Mouse (Mus musculus) CH12.LX (cell line): Measurements from ENCODE around the gene Lpar3. TPM values are rescaled to one million over a fixed set of nuclear protein-coding genes. Genes with fewer than 3 reads are reported as not detected.

Source experiments
- DNase-seq: peaks from one replicate; pipeline ENCODE4 v3.0.0-alpha.2; 2013; ENCODE audit errors: extremely low read depth
- H3K27ac ChIP-seq: 2 replicates; pipeline ENCODE4 v1.5.1; 2012; ENCODE audit warnings: low read depth, mild to moderate bottlenecking, control low read depth, moderate library complexity; ENCODE audit not compliant: insufficient read depth
- H3K27me3 ChIP-seq: replicated peaks from 2 replicates; pipeline ENCODE3; 2012; ENCODE audit warnings: inconsistent platforms
- H3K36me3 ChIP-seq, 2 experiments: replicated peaks in 1 of 2; 2 replicates each; pipeline versions ENCODE3 to v1.6.1; 2012; ENCODE audit warnings: inconsistent platforms in 1 of 2, low read length in 1 of 2, mild to moderate bottlenecking in 1 of 2, mixed read lengths in 1 of 2, moderate library complexity in 1 of 2; ENCODE audit not compliant: control insufficient read depth in 1 of 2, insufficient read depth in 1 of 2
- H3K4me1 ChIP-seq, 2 experiments: 2 replicates each; pipeline ENCODE4 v1.6.1; 2012; ENCODE audit warnings: inconsistent platforms in 1 of 2, moderate library complexity in 1 of 2; ENCODE audit not compliant: insufficient read depth in 2 of 2, control insufficient read depth in 1 of 2
- H3K4me2 ChIP-seq: 2 replicates; pipeline ENCODE4 v1.6.1; 2012; ENCODE audit warnings: low read depth, mild to moderate bottlenecking, control low read depth; ENCODE audit not compliant: poor library complexity, insufficient read depth, severe bottlenecking
- H3K4me3 ChIP-seq, 3 experiments: fragments of 150-350 bp in 1 of 3; sonication (generic) in 1 of 3; replicated peaks in 1 of 3; 2 replicates each; pipeline versions ENCODE3 to v1.5.1; 2011 to 2012; ENCODE audit warnings: low read depth in 2 of 3, low read length in 2 of 3, mild to moderate bottlenecking in 2 of 3, moderate library complexity in 2 of 3, control low read depth in 1 of 3, improper control_type of control experiment in 1 of 3, inconsistent platforms in 1 of 3, mixed read lengths in 1 of 3; ENCODE audit not compliant: poor library complexity in 1 of 3
- H3K79me2 ChIP-seq: replicated peaks from 2 replicates; pipeline ENCODE4 v1.6.1; 2012; ENCODE audit warnings: mild to moderate bottlenecking, moderate library complexity; ENCODE audit not compliant: control insufficient read depth, poor library complexity, insufficient read depth, severe bottlenecking; ENCODE audit errors: extremely low read depth
- H3K9ac ChIP-seq: 2 replicates; pipeline ENCODE4 v1.6.1; 2012; ENCODE audit warnings: low read depth, mild to moderate bottlenecking, control low read depth, moderate library complexity; ENCODE audit not compliant: insufficient read depth
- H3K9me3 ChIP-seq: replicated peaks from 2 replicates; pipeline ENCODE3; 2012; ENCODE audit warnings: low read length, inconsistent platforms, mixed read lengths
- CHD1 ChIP-seq: IDR thresholded peaks from 2 replicates; pipeline ENCODE4 v1.6.1; 2012; ENCODE audit warnings: low read depth, low read length, improper control_type of control experiment, inconsistent platforms
- IRF4 ChIP-seq: IDR thresholded peaks from 2 replicates; pipeline ENCODE4 v1.6.1; 2014; ENCODE audit warnings: low read depth, mild to moderate bottlenecking, inconsistent platforms, low read length, improper control_type of control experiment
- JUND ChIP-seq: conservative IDR thresholded peaks from 2 replicates; pipeline ENCODE4 v1.6.1; 2011; ENCODE audit warnings: low read depth, low read length, improper control_type of control experiment
- MYC ChIP-seq: IDR thresholded peaks from 2 replicates; pipeline ENCODE4 v1.6.1; 2011; ENCODE audit warnings: low read depth, mild to moderate bottlenecking, improper control_type of control experiment, low read length
- NELFE ChIP-seq: IDR thresholded peaks from 2 replicates; pipeline ENCODE4 v1.6.1; 2011; ENCODE audit warnings: low read depth, low read length, improper control_type of control experiment
- NRF1 ChIP-seq: IDR thresholded peaks from 2 replicates; pipeline ENCODE4 v1.6.1; 2014; ENCODE audit warnings: low read depth, mild to moderate bottlenecking, inconsistent platforms, low read length, improper control_type of control experiment, moderate library complexity
- RCOR1 ChIP-seq: conservative IDR thresholded peaks from 2 replicates; pipeline ENCODE4 v1.6.1; 2012; ENCODE audit warnings: low read depth, mild to moderate bottlenecking, inconsistent platforms, low read length, improper control_type of control experiment
- SIN3A ChIP-seq: IDR thresholded peaks from 2 replicates; pipeline ENCODE4 v1.6.1; 2012; ENCODE audit warnings: low read length, improper control_type of control experiment, inconsistent platforms
- SMC3 ChIP-seq: IDR thresholded peaks from 2 replicates; pipeline ENCODE4 v1.6.1; 2011; ENCODE audit warnings: low read depth, low read length, improper control_type of control experiment
- TCF12 ChIP-seq: IDR thresholded peaks from 2 replicates; pipeline ENCODE4 v1.6.1; 2014; ENCODE audit warnings: low read depth, mild to moderate bottlenecking, inconsistent platforms, low read length, improper control_type of control experiment
- UBTF ChIP-seq: IDR thresholded peaks from 2 replicates; pipeline ENCODE4 v1.6.1; 2012; ENCODE audit warnings: low read depth, mild to moderate bottlenecking, inconsistent platforms, low read length, improper control_type of control experiment, moderate library complexity
- USF1 ChIP-seq: IDR thresholded peaks from 2 replicates; pipeline ENCODE4 v1.6.1; 2014; ENCODE audit warnings: low read depth, mild to moderate bottlenecking, inconsistent platforms, low read length, improper control_type of control experiment
- ZC3H11A ChIP-seq: IDR thresholded peaks from 2 replicates; pipeline ENCODE4 v1.6.1; 2012; ENCODE audit warnings: low read depth, mild to moderate bottlenecking, inconsistent platforms, low read length, improper control_type of control experiment
- ZMIZ1 ChIP-seq: IDR thresholded peaks from 2 replicates; pipeline ENCODE4 v1.6.1; 2012; ENCODE audit warnings: low read depth, mild to moderate bottlenecking, inconsistent platforms, low read length, improper control_type of control experiment
- dilution Hi-C: fragments of 300-500 bp; cut with MboI; formaldehyde crosslinking; loops from 2 replicates; pipeline ENCODE4 v1.14.3; 2020; ENCODE audit warnings: low sequenced_read_pairs; ENCODE audit not compliant: extremely low pct_unique_long_range_greater_than_20kb, extremely low pct_ligation_motif_present
- in situ Hi-C: fragments of 300-500 bp; cut with MboI; formaldehyde crosslinking; loops from 3 replicates; pipeline ENCODE4 v1.14.3; 2019; ENCODE audit warnings: low sequenced_read_pairs, low pct_ligation_motif_present, low pct_unique_long_range_greater_than_20kb, mixed read lengths
- polyA plus RNA-seq: library from polyadenylated mRNA; unstranded; fragments of >175 nt; gene quantifications from 2 replicates; pipeline ENCODE4 v1.2.1, GENCODE M21; 2012; ENCODE audit warnings: low read depth; ENCODE audit not compliant: insufficient read length
- total RNA-seq, 2 experiments: library from RNA; depleted of rRNA; stranded (reverse); fragments of 300-350 nt in 1 of 2; fragments of >200 nt in 1 of 2; gene quantifications; 2 replicates each; pipeline ENCODE4 v1.2.3; 2012 to 2014

Lpar3 gene
- total and polyA plus RNA-seq, 3 experiments = not detected

DNA sequence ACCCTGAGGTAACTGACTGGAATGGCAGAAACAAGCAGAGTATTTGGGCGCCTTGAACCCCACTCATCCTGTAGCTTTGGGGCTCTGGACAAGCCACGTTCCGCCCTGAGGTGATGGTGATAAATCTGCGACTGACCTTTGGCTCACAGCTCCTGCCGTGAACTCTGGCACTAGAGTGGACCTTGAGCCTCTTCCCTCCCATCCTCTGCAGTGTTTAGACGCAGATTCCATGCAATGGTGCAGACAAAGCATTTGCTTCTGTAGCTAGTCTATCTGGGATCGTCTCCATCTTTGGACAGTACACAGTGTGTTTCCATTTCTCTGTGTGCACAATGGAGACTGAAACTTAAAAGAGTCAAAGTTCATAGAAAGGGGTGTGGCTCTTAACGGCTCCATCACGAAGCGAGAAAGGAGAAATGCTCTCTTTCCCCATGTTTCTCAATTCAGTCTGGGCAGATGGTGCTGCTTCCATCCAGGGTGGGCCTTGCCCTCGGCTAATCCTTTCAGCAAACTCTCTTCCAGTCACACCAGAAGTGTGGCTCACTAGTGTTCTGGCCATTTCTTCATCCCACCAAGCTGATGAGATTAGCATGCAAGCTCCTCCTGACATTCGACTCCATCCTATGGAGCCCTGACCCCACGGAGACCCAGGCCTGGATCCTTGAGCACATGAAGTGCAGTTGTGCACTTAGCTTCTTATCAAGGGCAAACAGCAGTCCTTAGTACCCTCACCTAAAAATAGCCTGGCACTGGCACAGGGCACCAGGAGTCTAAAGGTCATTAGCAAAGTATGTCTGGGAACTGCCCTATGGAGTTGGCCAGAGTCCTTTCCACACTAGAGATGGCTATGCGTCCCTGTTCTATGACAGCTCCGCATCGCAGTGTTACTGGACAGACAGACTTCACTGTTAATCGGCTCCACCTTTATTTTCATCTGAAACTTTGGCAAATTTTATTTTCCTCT, 23.7 kb upstream of the Lpar3 start:
- no peak overlapping the region for H3K9ac ChIP-seq
- DNase-seq = no peak
- H3K9me3 ChIP-seq = no peaks in the 10 kb centered on the region
- H3K27me3 ChIP-seq = no peaks in the 10 kb centered on the region
- no peak overlapping the region for H3K4me3 ChIP-seq
- H3K36me3 ChIP-seq = peaks cover 18 to 46% of the 10 kb centered on the region in 2 experiments
- TF ChIP-seq ZC3H11A (no peak), MYC (no peak), NRF1 (no peak), IRF4 (no peak), TCF12 (no peak), CHD1 (no peak), RCOR1 (no peak), ZMIZ1 (no peak), SIN3A (no peak), UBTF (no peak)
- dilution Hi-C loops (loop anchor here (25.0 kb wide), 1 partner anchor 90 kb away; no protein-coding TSS in a partner anchor), in situ Hi-C loops (loop anchor here (25.0 kb wide), 1 partner anchor 740 kb away; no protein-coding TSS in a partner anchor)
- H3K4me1 ChIP-seq = peaks cover 2 to 5% of the 10 kb centered on the region in 2 experiments; a peak in 1 of 4 replicates
- no peak overlapping the region for H3K27ac ChIP-seq
- H3K79me2 ChIP-seq = no peaks in the 10 kb centered on the region
- no peak overlapping the region for H3K4me2 ChIP-seq

DNA sequence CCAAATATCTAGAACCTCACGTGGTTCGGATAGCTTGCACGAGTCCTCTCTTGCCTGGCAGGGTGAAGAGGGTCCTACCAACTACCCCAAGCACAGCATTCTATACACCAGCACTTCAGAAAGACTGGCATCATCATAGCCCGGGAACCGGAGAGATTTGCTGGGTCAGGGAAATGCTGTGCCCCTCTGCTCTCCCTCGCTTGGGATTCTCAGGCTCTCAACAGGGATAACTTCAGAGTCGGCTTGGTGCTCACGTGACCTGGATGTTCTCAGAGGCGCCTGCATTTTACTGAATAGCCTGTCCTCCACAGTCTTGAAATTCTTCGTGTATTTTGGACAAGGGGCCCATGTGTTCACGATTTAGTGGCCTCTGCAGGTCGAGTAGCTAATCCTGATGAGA, 23.0 kb upstream of the Lpar3 start:
- dilution Hi-C loops (loop anchor here (25.0 kb wide), 1 partner anchor 90 kb away; no protein-coding TSS in a partner anchor), in situ Hi-C loops (loop anchor here (25.0 kb wide), 1 partner anchor 740 kb away; no protein-coding TSS in a partner anchor)
- Histone ChIP-seq H3K9me3 (no peaks in the 10 kb centered on the region), H3K79me2 (no peaks in the 10 kb centered on the region), H3K9ac (no peak overlapping the region)
- TF ChIP-seq NELFE = no peak
- TF ChIP-seq USF1 = no peak
- no peak for TF ChIP-seq MYC
- no peak for TF ChIP-seq JUND
- TF ChIP-seq SMC3 = no peak
- TF ChIP-seq NRF1 = no peak
- TF ChIP-seq, all 38 proteins: peak for 0
- H3K27me3 ChIP-seq = no peaks in the 10 kb centered on the region
- no peak overlapping the region for H3K27ac ChIP-seq
- no peak overlapping the region for H3K4me3 ChIP-seq
- no peak overlapping the region for H3K4me2 ChIP-seq
- H3K36me3 ChIP-seq = peaks cover 15 to 38% of the 10 kb centered on the region in 2 experiments
- H3K4me1 ChIP-seq = 0 out of 4 replicates have a peak, but pooled peaks cover 0 to 2% of the 10 kb centered on the region in 2 experiments
- DNase-seq = no peak
